Mouse (Mus musculus): Measurements from ENCODE around the gene Cxcr2. TPM values are rescaled to one million over a fixed set of nuclear protein-coding genes. Genes with fewer than 3 reads are reported as not detected.
A peak's percentile ranks its signal among the peaks of the same experiment; 100 is the strongest.
"Not testable (repeated sequence)": the region's sequence is repeated elsewhere in the genome, so short reads cannot be mapped to it uniquely, and the experiment has no call there.

The Cxcr2 gene
- polyA plus RNA-seq, 1 experiment from 2014 or later, result 3.2 TPM

DNA sequence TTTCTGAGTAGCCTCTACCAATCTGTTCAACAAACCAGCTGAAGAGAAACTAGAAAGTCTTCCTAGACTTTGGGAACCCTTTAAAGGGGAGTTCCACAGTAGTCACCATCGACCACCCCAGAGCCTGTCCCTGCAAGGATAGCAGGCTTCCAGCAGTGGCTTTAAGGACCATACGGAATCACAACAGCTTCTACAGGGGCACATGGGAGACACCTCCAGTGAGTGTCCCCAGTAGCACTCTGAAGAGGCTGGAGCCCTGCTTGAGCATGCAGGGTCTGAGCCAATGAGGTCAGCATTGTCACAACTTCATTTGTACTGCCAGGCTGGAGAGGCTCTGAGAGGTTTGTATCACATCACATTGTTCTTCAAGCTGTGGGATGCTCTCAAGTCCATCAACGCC is 3.7 kb upstream of the Cxcr2 start:
- peaks cover 8% of the 10 kb centered on the region for H3K4me1 ChIP-seq (ENCODE audit: insufficient read depth)
- H3K9me3 ChIP-seq (ENCODE audit: low read length), result no peaks in the 10 kb centered on the region
- no peak overlapping the region for H3K4me2 ChIP-seq (ENCODE audit: low read depth, low read length)
- TF ChIP-seq CTCF (IDR thresholded peaks at IDR 0.05; ENCODE audit: low read depth) (no peak), EP300 (IDR thresholded peaks at IDR 0.05; ENCODE audit: low read depth) (no peak)
- WGBS (ENCODE audit: insufficient replicate concordance), result 75% methylated on average over 3 of the region's 3 CpGs
- ATAC-seq (no peak), DNase-seq (no peak)
- no peak overlapping the region for H3K4me3 ChIP-seq (ENCODE audit: low read depth, low read length)
- no peaks in the 10 kb centered on the region for H3K36me3 ChIP-seq (replicated peaks; ENCODE audit: insufficient read depth, low read length)
- H3K27ac ChIP-seq (ENCODE audit: low read depth), result 0 out of 2 replicates have a peak overlapping the region, but pooled peaks have one; percentile 7
- H3K9ac ChIP-seq (replicated peaks), result no peak overlapping the region
- no peaks in the 10 kb centered on the region for H3K27me3 ChIP-seq (ENCODE audit: insufficient read depth, low read length)

DNA sequence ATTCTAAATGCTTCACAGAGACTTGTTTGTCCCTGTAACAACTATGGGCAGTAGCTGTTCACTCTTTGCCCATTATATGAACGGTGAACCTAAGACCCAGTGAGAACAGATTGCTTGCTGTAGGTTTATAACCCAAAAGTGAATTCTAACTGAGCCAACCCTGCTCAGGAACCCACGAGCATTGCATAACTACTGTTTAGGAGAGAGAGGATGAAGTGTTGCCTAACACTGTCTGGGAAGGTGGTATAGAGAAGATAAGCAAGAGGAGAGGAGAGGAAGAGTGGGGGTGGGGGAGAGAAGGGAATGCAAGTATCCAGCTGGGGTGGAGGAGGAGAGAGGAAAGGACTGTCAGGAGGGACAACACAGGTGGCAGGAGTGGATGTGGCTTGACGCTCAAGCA is 2.7 kb upstream of the Cxcr2 start:
- H3K4me1 ChIP-seq (ENCODE audit: insufficient read depth), result peaks cover 8% of the 10 kb centered on the region
- H3K9ac ChIP-seq (replicated peaks), result no peak overlapping the region
- no peak overlapping the region for H3K4me3 ChIP-seq (ENCODE audit: low read depth, low read length)
- no peak overlapping the region for H3K27ac ChIP-seq (ENCODE audit: low read depth)
- peak overlapping the region; percentile 40; the same call in 1 of the 2 replicates for H3K4me2 ChIP-seq (ENCODE audit: low read depth, low read length)
- ATAC-seq (no peak), DNase-seq (no peak)
- H3K36me3 ChIP-seq (replicated peaks; ENCODE audit: insufficient read depth, low read length), result no peaks in the 10 kb centered on the region
- WGBS (ENCODE audit: insufficient replicate concordance), result 30% methylated on average over 3 of the region's 3 CpGs
- no peak for TF ChIP-seq CTCF (IDR thresholded peaks at IDR 0.05; ENCODE audit: low read depth)
- TF ChIP-seq EP300 (IDR thresholded peaks at IDR 0.05; ENCODE audit: low read depth), result no peak
- no peaks in the 10 kb centered on the region for H3K27me3 ChIP-seq (ENCODE audit: insufficient read depth, low read length)
- no peaks in the 10 kb centered on the region for H3K9me3 ChIP-seq (ENCODE audit: low read length)

DNA sequence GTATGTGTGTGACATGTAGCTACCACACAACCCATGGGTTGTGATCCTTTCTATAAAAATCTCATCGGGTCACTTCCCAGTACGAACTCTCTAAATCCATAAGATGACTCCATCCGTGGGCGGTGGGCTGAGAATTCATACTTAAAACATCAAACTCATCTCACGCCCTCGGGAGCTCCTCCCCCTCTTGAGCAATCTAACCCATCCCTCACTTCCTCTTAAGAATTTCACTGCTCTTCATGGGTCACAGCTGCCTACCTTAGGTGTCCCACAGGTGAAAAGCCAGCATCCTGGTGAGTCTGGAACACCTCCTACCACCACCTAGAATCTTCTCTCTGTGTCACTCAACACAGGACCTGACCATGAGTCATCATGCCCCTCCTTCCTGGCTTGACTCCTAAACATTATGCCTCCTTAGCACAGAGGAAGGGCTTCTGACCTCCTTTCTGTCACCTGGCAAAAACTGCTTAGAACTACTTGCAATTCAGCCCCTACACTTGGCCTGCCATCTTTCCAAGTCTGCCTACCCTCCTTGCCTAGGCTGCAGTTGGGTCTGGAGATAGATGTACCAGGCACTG is 1.7 kb downstream of the Cxcr2 start:
- no peak for ATAC-seq
- Histone ChIP-seq H3K4me1 (ENCODE audit: insufficient read depth) (peaks cover 9% of the 10 kb centered on the region; the same call in 1 of the 2 replicates), H3K27ac (ENCODE audit: low read depth) (peak overlapping the region; percentile 71; the same call in 1 of the 2 replicates), H3K4me3 (ENCODE audit: low read depth, low read length) (peak overlapping the region; percentile 28), H3K9ac (replicated peaks) (no peak overlapping the region), H3K27me3 (ENCODE audit: insufficient read depth, low read length) (no peaks in the 10 kb centered on the region), H3K4me2 (ENCODE audit: low read depth, low read length) (peak overlapping the region; percentile 40), H3K9me3 (ENCODE audit: low read length) (no peaks in the 10 kb centered on the region), H3K36me3 (replicated peaks; ENCODE audit: insufficient read depth, low read length) (0 out of 2 replicates have a peak, but pooled peaks cover 3% of the 10 kb centered on the region)
- DNase-seq, result peak; percentile 40
- 44% methylated on average over 6 of the region's 6 CpGs for WGBS (ENCODE audit: insufficient replicate concordance)
- no peak for TF ChIP-seq EP300 (IDR thresholded peaks at IDR 0.05; ENCODE audit: low read depth)
- TF ChIP-seq CTCF (IDR thresholded peaks at IDR 0.05; ENCODE audit: low read depth), result no peak

DNA sequence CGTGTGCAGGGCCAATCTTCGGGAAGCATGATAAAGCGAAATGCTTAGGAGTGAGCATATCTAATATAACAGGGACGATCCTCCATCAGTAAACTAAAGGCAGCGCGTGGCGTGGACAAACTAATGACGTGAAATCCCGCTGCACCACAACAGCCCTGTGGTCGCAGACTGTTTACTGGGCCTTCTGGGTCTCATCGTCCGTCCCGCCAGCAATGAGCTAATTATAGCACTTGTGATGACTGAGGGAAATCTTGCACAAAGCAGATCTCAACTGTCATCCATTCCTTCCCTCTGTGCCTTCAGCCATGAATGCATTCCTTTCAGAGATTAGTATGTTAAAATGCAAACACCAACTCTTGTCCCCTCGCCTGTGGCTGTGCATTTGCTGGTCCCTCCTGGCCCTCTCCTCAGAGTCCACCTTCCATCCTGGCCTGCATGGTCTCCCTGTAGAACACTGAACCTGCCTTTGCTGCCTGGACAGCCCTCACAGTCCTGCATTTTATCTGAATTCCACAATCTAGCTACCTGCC is 2.7 kb downstream of the Cxcr2 start:
- H3K9ac ChIP-seq (replicated peaks), result no peak overlapping the region
- no peaks in the 10 kb centered on the region for H3K9me3 ChIP-seq (ENCODE audit: low read length)
- peak overlapping the region; percentile 40 for H3K4me2 ChIP-seq (ENCODE audit: low read depth, low read length)
- WGBS (ENCODE audit: insufficient replicate concordance), result 41% methylated on average over 14 of the region's 14 CpGs
- ATAC-seq (no peak), DNase-seq (no peak)
- peaks cover 3% of the 10 kb centered on the region; the same call in 1 of the 2 replicates for H3K4me1 ChIP-seq (ENCODE audit: insufficient read depth)
- TF ChIP-seq CTCF (IDR thresholded peaks at IDR 0.05; ENCODE audit: low read depth) (no peak), EP300 (IDR thresholded peaks at IDR 0.05; ENCODE audit: low read depth) (no peak)
- H3K36me3 ChIP-seq (replicated peaks; ENCODE audit: insufficient read depth, low read length), result 0 out of 2 replicates have a peak, but pooled peaks cover 3% of the 10 kb centered on the region
- peak overlapping the region; percentile 24 for H3K4me3 ChIP-seq (ENCODE audit: low read depth, low read length)
- 0 out of 2 replicates have a peak overlapping the region, but pooled peaks have one; percentile 2 for H3K27ac ChIP-seq (ENCODE audit: low read depth)
- H3K27me3 ChIP-seq (ENCODE audit: insufficient read depth, low read length), result no peaks in the 10 kb centered on the region

DNA sequence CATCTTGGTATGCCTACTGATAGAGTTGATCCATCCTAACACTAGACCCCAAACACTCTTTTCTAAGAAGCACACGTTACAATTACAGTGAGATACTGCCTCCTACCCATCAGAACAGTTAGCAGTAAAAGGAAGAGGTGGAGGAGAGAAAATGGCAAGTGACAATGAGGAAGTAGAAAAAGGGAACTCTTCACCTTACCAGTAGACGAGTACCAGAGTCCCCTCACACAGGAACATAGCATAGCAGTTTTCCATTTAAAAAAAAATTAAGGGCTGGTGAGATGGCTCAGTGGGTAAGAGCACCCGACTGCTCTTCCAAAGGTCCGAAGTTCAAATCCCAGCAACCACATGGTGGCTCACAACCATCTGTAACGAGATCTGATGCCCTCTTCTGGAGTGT is 5.8 kb downstream of the Cxcr2 start:
- H3K27me3 ChIP-seq (ENCODE audit: insufficient read depth, low read length), result not testable (repeated sequence)

DNA sequence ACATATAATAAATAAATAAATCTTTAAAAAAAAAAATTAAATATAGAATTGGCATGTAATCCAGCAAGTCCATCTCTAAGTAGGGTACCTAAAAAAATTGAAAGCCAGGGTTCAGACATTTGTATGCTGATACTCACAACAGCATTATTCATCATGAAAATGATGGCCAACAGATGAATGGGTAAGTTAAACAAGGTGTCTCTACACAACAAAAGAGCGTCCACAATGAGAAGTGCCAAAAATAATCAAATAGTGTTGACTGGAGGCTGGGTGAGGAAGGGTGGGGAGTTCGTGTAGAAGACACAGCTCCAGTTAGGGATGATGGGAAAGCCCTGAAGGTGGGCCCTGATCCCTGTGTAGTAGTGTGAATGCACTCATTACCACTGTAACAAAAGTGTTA is 6.2 kb downstream of the Cxcr2 start:
- no peak for DNase-seq
- H3K9ac ChIP-seq (replicated peaks), result no peak overlapping the region
- H3K4me2 ChIP-seq (ENCODE audit: low read depth, low read length), result no peak overlapping the region
- H3K4me3 ChIP-seq (ENCODE audit: low read depth, low read length), result no peak overlapping the region
- H3K9me3 ChIP-seq (ENCODE audit: low read length), result no peaks in the 10 kb centered on the region
- 0 out of 2 replicates have a peak, but pooled peaks cover 3% of the 10 kb centered on the region for H3K36me3 ChIP-seq (replicated peaks; ENCODE audit: insufficient read depth, low read length)
- 0 out of 2 replicates have a peak, but pooled peaks cover 3% of the 10 kb centered on the region for H3K4me1 ChIP-seq (ENCODE audit: insufficient read depth)
- ATAC-seq, result no peak
- H3K27ac ChIP-seq (ENCODE audit: low read depth), result no peak overlapping the region
- TF ChIP-seq CTCF (IDR thresholded peaks at IDR 0.05; ENCODE audit: low read depth), result no peak
- no peak for TF ChIP-seq EP300 (IDR thresholded peaks at IDR 0.05; ENCODE audit: low read depth)
- WGBS (ENCODE audit: insufficient replicate concordance), result 58% methylated on average over 2 of the region's 2 CpGs
- no peaks in the 10 kb centered on the region for H3K27me3 ChIP-seq (ENCODE audit: insufficient read depth, low read length)

More for the DNA sequence above, 5.8 kb downstream of the Cxcr2 start:
- H3K4me3 ChIP-seq (ENCODE audit: low read depth, low read length); DNase-seq; H3K36me3 ChIP-seq (replicated peaks; ENCODE audit: insufficient read depth, low read length); H3K9ac ChIP-seq (replicated peaks); H3K4me1 ChIP-seq (ENCODE audit: insufficient read depth); H3K27ac ChIP-seq (ENCODE audit: low read depth); ATAC-seq; H3K4me2 ChIP-seq (ENCODE audit: low read depth, low read length); H3K9me3 ChIP-seq (ENCODE audit: low read length): not testable (repeated sequence)
- WGBS (ENCODE audit: insufficient replicate concordance), result 49% methylated on average over 4 of the region's 5 CpGs
